Mouse (Mus musculus) c-Kit-positive CD71-negative TER-119-negative erythroid progenitor cells, embryonic 14.5 days (primary cell): ENCODE data around the gene Manba.
A peak's percentile ranks its signal among the peaks of the same experiment; 100 is the strongest.
"Not testable (repeated sequence)": the region's sequence is repeated elsewhere in the genome, so short reads cannot be mapped to it uniquely, and the experiment has no call there.

Source experiments
- DNase-seq: peaks from one replicate; pipeline ENCODE4 v3.0.0-alpha.2; 2013; ENCODE audit warnings: low read depth

Gene Manba

GRCm38 (mm10) chr3:135485128-135485899, at the start of gene Manba:
TSS of gene Manba (plus strand) at chr3:135485611.
- peak; percentile 59 for DNase-seq

GRCm38 (mm10) chr3:135436901-135437616, 48.4 kb upstream of the Manba start:
- DNase-seq = no peak

- peak; percentile 97 for DNase-seq
Measured at GRCm38 (mm10) chr3:135437758-135438495, 47.5 kb upstream of the Manba start, which contains the start of gene Ube2d3. TSS of gene Ube2d3 (plus strand) at chr3:135438149.

GRCm38 (mm10) chr3:135438531-135438912, 46.9 kb upstream of the Manba start:
- peak; percentile 68 for DNase-seq

- peak; percentile 61 for DNase-seq
Measured at GRCm38 (mm10) chr3:135438913-135439531, 46.4 kb upstream of the Manba start.

GRCm38 (mm10) chr3:135439651-135440050, 45.8 kb upstream of the Manba start:
- no peak for DNase-seq

GRCm38 (mm10) chr3:135440221-135440620, 45.2 kb upstream of the Manba start:
- DNase-seq = no peak

GRCm38 (mm10) chr3:135440621-135441020, 44.8 kb upstream of the Manba start:
- DNase-seq = no peak

GRCm38 (mm10) chr3:135444930-135445329, 40.5 kb upstream of the Manba start:
- no peak for DNase-seq

- no peak for DNase-seq
Measured at GRCm38 (mm10) chr3:135458981-135459380, 26.4 kb upstream of the Manba start.

- no peak for DNase-seq
Measured at GRCm38 (mm10) chr3:135468402-135468801, 17.0 kb upstream of the Manba start.

GRCm38 (mm10) chr3:135469146-135469545, 16.3 kb upstream of the Manba start:
- DNase-seq = no peak

- no peak for DNase-seq
Measured at GRCm38 (mm10) chr3:135469974-135470373, 15.4 kb upstream of the Manba start.

GRCm38 (mm10) chr3:135470823-135471222, 14.6 kb upstream of the Manba start:
- no peak for DNase-seq

- no peak for DNase-seq
Measured at GRCm38 (mm10) chr3:135475025-135475424, 10.4 kb upstream of the Manba start.

- no peak for DNase-seq
Measured at GRCm38 (mm10) chr3:135476286-135476685, 9.1 kb upstream of the Manba start.

- no peak for DNase-seq
Measured at GRCm38 (mm10) chr3:135476977-135477376, 8.4 kb upstream of the Manba start.

- DNase-seq = not testable (repeated sequence)
Measured at GRCm38 (mm10) chr3:135479090-135479489, 6.3 kb upstream of the Manba start.

- DNase-seq = no peak
Measured at GRCm38 (mm10) chr3:135480767-135481166, 4.6 kb upstream of the Manba start.

- DNase-seq = no peak
Measured at GRCm38 (mm10) chr3:135481608-135482007, 3.8 kb upstream of the Manba start.

GRCm38 (mm10) chr3:135484650-135485049, 761 bp upstream of the Manba start:
- not testable (repeated sequence) for DNase-seq

GRCm38 (mm10) chr3:135485900-135486241, 460 bp downstream of the Manba start:
- no peak for DNase-seq
